Mouse (Mus musculus): ENCODE data around the gene Yeats4. TPM values are rescaled to one million over a fixed set of nuclear protein-coding genes. Genes with fewer than 3 reads are reported as not detected.
A peak's percentile ranks its signal among the peaks of the same experiment; 100 is the strongest.

Gene Yeats4
- polyA plus RNA-seq, 1 experiment: 41.6 TPM

DNA sequence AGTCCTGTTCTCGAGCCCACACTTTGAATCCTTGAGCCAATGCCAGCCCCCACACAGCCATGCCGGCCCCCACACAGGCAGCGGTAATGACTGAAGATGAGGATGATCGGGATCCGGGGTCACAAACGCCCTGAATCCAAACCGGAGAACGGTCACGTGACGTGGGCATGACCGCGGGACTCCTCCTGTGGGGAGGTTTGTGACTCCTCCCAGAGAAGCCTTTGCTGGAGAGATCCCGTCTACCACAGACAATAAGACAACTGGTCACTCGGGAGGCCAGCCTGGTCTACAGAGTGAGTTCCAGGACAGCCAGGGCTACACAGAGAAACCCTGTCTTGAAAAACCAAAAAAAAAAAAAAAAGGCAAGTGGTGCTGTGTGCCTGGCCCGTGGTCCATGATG, 16.1 kb downstream of the Yeats4 start:
- no peak overlapping the region for H3K27ac ChIP-seq (ENCODE audit: control insufficient read depth, insufficient read depth, low read length)
- H3K27me3 ChIP-seq (ENCODE audit: control insufficient read depth, insufficient read depth, low read length): no peaks in the 10 kb centered on the region
- WGBS: 95% methylated on average over 15 of the region's 15 CpGs
- H3K36me3 ChIP-seq (ENCODE audit: control insufficient read depth, insufficient read depth, low read length): no peaks in the 10 kb centered on the region
- TF ChIP-seq POLR2A (IDR thresholded peaks at IDR 0.05; ENCODE audit: control insufficient read depth, extremely low read depth, insufficient read depth, low read length, poor library complexity) (no peak), CTCF (IDR thresholded peaks at IDR 0.05; ENCODE audit: borderline replicate concordance, control insufficient read depth, extremely low read depth, insufficient read depth, low read length, poor library complexity) (no peak)
- peaks cover 4% of the 10 kb centered on the region; the same call in 1 of the 2 replicates for H3K4me1 ChIP-seq (replicated peaks; ENCODE audit: control insufficient read depth, insufficient read depth, low read length)
- DNase-seq: no peak
- no peak overlapping the region for H3K4me3 ChIP-seq (ENCODE audit: control insufficient read depth, insufficient read depth, low read length)

DNA sequence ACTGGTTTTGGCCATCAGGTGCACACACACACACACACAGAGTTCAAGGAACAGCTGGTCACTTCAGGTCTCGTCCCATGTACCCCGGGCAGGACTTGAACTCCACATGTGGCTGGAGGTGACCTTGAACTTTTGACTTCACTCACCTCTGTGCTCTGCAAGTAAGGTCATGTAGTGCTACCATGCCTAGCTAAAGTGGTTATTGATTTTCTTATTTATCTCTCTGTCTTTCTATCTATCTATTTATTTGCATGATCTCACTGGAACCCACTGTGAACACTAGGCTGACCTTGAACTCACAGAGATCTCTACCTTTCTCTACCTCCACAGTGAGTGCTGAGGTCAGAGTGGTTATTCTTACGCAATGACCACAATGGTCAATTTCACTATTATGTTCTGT, 18.2 kb downstream of the Yeats4 start:
- H3K27me3 ChIP-seq (ENCODE audit: control insufficient read depth, insufficient read depth, low read length): no peaks in the 10 kb centered on the region
- peaks cover 4% of the 10 kb centered on the region; the same call in 1 of the 2 replicates for H3K4me1 ChIP-seq (replicated peaks; ENCODE audit: control insufficient read depth, insufficient read depth, low read length)
- H3K36me3 ChIP-seq (ENCODE audit: control insufficient read depth, insufficient read depth, low read length): no peaks in the 10 kb centered on the region
- H3K4me3 ChIP-seq (ENCODE audit: control insufficient read depth, insufficient read depth, low read length): no peak overlapping the region
- no peak for TF ChIP-seq CTCF (IDR thresholded peaks at IDR 0.05; ENCODE audit: borderline replicate concordance, control insufficient read depth, extremely low read depth, insufficient read depth, low read length, poor library complexity)
- no peak for TF ChIP-seq POLR2A (IDR thresholded peaks at IDR 0.05; ENCODE audit: control insufficient read depth, extremely low read depth, insufficient read depth, low read length, poor library complexity)
- no peak for DNase-seq
- WGBS: 96% methylated on average over 3 of the region's 3 CpGs
- H3K27ac ChIP-seq (ENCODE audit: control insufficient read depth, insufficient read depth, low read length): no peak overlapping the region

DNA sequence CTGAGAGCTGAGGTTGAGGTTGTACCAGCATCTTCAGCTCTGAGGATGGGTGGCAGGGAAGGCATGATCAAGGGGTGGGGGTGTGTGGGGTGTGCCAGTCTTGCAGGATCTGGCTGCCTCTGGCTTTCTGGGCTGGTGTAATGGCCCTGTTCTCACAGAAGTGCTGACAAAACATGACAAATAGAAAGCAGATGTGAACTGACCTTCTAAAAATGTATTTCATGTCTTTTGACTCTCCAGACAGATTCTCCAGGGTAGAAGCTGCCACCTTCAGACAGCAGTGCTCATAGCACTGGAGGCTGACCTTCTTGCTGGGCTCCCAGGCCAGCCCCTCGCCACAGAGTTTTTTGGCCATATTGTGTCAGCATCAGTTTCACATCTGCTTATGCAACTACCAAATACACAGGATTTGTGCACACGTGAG, 20.7 kb downstream of the Yeats4 start:
- Histone ChIP-seq H3K27me3 (ENCODE audit: control insufficient read depth, insufficient read depth, low read length) (no peaks in the 10 kb centered on the region), H3K27ac (ENCODE audit: control insufficient read depth, insufficient read depth, low read length) (no peak overlapping the region), H3K4me1 (replicated peaks; ENCODE audit: control insufficient read depth, insufficient read depth, low read length) (no peaks in the 10 kb centered on the region), H3K36me3 (ENCODE audit: control insufficient read depth, insufficient read depth, low read length) (no peaks in the 10 kb centered on the region), H3K4me3 (ENCODE audit: control insufficient read depth, insufficient read depth, low read length) (no peak overlapping the region)
- 89% methylated on average over 2 of the region's 2 CpGs for WGBS
- TF ChIP-seq CTCF (IDR thresholded peaks at IDR 0.05; ENCODE audit: borderline replicate concordance, control insufficient read depth, extremely low read depth, insufficient read depth, low read length, poor library complexity) (no peak), POLR2A (IDR thresholded peaks at IDR 0.05; ENCODE audit: control insufficient read depth, extremely low read depth, insufficient read depth, low read length, poor library complexity) (no peak)
- DNase-seq: no peak

DNA sequence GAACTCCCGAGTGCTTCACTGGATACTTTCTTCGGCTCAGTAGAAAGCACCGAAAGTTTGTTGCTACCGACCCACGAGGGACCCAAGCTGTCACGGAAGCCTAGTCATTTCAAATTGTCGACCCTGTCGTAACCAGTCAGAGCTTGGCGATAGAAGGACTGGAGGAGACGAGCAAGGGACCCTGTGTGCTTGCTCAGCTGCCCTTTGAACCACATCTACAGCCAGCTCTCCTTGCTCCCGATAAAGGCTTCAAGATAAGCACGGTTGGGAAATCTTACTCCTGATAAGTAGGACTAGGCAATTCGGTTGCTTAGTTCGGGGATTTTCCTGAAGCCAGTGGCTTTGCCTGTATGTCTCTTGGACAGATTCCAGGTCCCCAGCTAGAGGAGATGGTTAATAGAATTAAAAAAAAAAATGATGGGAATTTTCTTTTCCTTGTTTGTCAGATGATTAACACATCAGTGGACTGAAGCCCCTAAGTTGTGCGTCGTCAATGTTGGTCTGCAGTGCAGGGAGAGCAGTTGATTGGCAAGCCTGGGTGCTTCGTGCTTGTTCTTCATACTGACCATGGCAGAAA, 21.2 kb downstream of the Yeats4 start:
- Histone ChIP-seq H3K27me3 (ENCODE audit: control insufficient read depth, insufficient read depth, low read length) (no peaks in the 10 kb centered on the region), H3K36me3 (ENCODE audit: control insufficient read depth, insufficient read depth, low read length) (no peaks in the 10 kb centered on the region), H3K27ac (ENCODE audit: control insufficient read depth, insufficient read depth, low read length) (no peak overlapping the region), H3K4me1 (replicated peaks; ENCODE audit: control insufficient read depth, insufficient read depth, low read length) (no peaks in the 10 kb centered on the region), H3K4me3 (ENCODE audit: control insufficient read depth, insufficient read depth, low read length) (no peak overlapping the region)
- TF ChIP-seq POLR2A (IDR thresholded peaks at IDR 0.05; ENCODE audit: control insufficient read depth, extremely low read depth, insufficient read depth, low read length, poor library complexity) (no peak), CTCF (IDR thresholded peaks at IDR 0.05; ENCODE audit: borderline replicate concordance, control insufficient read depth, extremely low read depth, insufficient read depth, low read length, poor library complexity) (no peak)
- DNase-seq: no peak
- 90% methylated on average over 17 of the region's 17 CpGs for WGBS

DNA sequence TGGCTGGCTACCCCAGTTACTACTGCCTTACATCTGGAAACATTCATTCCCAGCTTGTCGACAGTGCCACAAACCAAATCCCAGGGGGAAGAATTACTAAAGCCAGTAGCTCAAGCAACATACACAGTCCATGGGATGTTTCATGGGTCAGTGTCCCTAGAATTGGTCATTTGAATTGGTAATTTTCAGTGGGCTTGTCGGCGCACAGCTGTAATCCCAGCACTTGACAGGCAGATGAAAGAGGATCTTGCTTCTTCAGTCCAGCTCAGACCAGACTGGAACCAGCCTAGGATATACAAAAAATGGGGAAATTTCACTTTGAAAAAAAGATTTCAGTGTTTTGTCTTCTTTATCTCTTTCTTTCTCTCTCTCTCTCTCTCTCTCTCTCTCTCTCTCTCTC, 24.6 kb downstream of the Yeats4 start:
- Histone ChIP-seq H3K27ac (ENCODE audit: control insufficient read depth, insufficient read depth, low read length) (no peak overlapping the region), H3K4me3 (ENCODE audit: control insufficient read depth, insufficient read depth, low read length) (no peak overlapping the region), H3K4me1 (replicated peaks; ENCODE audit: control insufficient read depth, insufficient read depth, low read length) (no peaks in the 10 kb centered on the region), H3K36me3 (ENCODE audit: control insufficient read depth, insufficient read depth, low read length) (no peaks in the 10 kb centered on the region), H3K27me3 (ENCODE audit: control insufficient read depth, insufficient read depth, low read length) (no peaks in the 10 kb centered on the region)
- WGBS: 95% methylated on average over 3 of the region's 3 CpGs
- DNase-seq: no peak
- no peak for TF ChIP-seq POLR2A (IDR thresholded peaks at IDR 0.05; ENCODE audit: control insufficient read depth, extremely low read depth, insufficient read depth, low read length, poor library complexity)
- TF ChIP-seq CTCF (IDR thresholded peaks at IDR 0.05; ENCODE audit: borderline replicate concordance, control insufficient read depth, extremely low read depth, insufficient read depth, low read length, poor library complexity): no peak

DNA sequence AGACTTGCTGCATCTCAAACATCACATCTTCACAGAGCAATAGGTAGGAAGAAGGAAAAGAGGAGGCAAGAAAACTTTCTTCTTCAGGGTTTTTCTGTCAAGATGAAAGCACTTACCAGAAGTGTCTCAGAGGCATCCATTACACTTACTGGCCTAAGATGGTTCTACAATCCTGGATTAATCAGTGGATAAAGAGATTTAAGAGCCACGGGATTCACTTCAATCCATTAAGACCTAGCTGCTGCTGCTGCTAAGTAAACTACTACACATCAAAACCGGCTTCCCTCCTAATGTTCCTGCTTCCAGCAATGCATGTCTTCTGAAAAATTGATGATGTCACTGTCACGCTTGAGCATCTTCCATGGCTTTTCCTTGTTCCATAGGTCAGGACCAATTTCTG, 27.6 kb downstream of the Yeats4 start:
- Histone ChIP-seq H3K4me1 (replicated peaks; ENCODE audit: control insufficient read depth, insufficient read depth, low read length) (no peaks in the 10 kb centered on the region), H3K27me3 (ENCODE audit: control insufficient read depth, insufficient read depth, low read length) (no peaks in the 10 kb centered on the region), H3K4me3 (ENCODE audit: control insufficient read depth, insufficient read depth, low read length) (no peak overlapping the region), H3K36me3 (ENCODE audit: control insufficient read depth, insufficient read depth, low read length) (no peaks in the 10 kb centered on the region), H3K27ac (ENCODE audit: control insufficient read depth, insufficient read depth, low read length) (no peak overlapping the region)
- TF ChIP-seq POLR2A (IDR thresholded peaks at IDR 0.05; ENCODE audit: control insufficient read depth, extremely low read depth, insufficient read depth, low read length, poor library complexity): no peak
- 94% methylated on average over 3 of the region's 3 CpGs for WGBS
- DNase-seq: no peak

DNA sequence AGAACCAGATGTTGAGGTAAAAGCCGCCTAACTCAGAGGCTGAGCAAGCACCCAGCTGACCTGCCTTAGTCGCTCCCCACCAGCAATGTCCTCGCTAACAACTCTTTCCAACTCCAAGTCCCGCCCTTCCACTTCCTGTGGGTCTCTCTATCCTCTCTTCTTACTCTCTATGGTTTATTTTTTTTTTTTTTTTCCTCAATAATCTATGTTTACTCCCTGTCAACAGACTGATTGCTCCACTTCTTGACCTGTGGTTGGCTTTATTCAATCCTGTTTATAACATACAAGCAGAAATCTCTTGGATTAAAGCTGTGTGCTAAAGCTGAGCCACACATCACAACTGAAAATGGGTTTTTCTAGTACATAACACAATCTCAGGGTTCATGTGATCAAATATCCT, 28.6 kb downstream of the Yeats4 start:
- Histone ChIP-seq H3K36me3 (ENCODE audit: control insufficient read depth, insufficient read depth, low read length) (no peaks in the 10 kb centered on the region), H3K27ac (ENCODE audit: control insufficient read depth, insufficient read depth, low read length) (peak overlapping the region; percentile 34; the same call in 1 of the 2 replicates), H3K4me3 (ENCODE audit: control insufficient read depth, insufficient read depth, low read length) (no peak overlapping the region), H3K4me1 (replicated peaks; ENCODE audit: control insufficient read depth, insufficient read depth, low read length) (no peaks in the 10 kb centered on the region), H3K27me3 (ENCODE audit: control insufficient read depth, insufficient read depth, low read length) (no peaks in the 10 kb centered on the region)
- WGBS: 98% methylated on average over 4 of the region's 4 CpGs
- no peak for TF ChIP-seq POLR2A (IDR thresholded peaks at IDR 0.05; ENCODE audit: control insufficient read depth, extremely low read depth, insufficient read depth, low read length, poor library complexity)
- TF ChIP-seq CTCF (IDR thresholded peaks at IDR 0.05; ENCODE audit: borderline replicate concordance, control insufficient read depth, extremely low read depth, insufficient read depth, low read length, poor library complexity): no peak
- no peak for DNase-seq

All from thymus, adult 2 months (tissue).